Mouse (Mus musculus): Measurements from ENCODE around the gene Vmn1r112. TPM values are rescaled to one million over a fixed set of nuclear protein-coding genes. Genes with fewer than 3 reads are reported as not detected.

The Vmn1r112 gene
- not detected for polyA plus RNA-seq (2017; shearing (Covaris generic))

DNA sequence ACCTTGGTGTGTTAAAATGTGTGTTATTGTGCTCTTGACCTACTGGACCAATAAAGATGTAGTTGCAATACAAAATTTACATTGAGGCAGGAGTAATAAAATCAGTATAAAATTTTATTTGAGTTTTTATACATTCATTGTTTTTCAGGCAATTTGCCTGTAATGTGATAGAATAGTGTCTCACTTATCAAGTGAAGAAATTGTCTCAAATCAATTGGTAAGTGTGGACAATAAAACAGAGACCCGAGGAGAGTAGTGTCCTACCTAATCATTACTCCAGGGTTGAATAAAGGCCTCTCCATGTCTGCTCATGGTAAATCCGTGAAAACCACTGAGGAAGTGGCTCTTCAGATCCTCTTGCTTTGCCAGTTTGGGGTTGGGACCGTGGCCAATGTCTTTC, at the start of gene Vmn1r112:
Vmn1r112 (plus strand) TSS at position 301 of the 400 bp plus-strand sequence.

GRCm38 (mm10) chr7:20730524-20730923, 40.5 kb upstream of the Vmn1r112 start, which contains the start of gene Gm10668:
TSS of gene Gm10668 (minus strand) at chr7:20730624.

GRCm38 (mm10) chr7:20786985-20787384, 16.0 kb downstream of the Vmn1r112 start, which contains the start of gene Vmn1r113:
TSS of gene Vmn1r113 (plus strand) at chr7:20787285.

DNA sequence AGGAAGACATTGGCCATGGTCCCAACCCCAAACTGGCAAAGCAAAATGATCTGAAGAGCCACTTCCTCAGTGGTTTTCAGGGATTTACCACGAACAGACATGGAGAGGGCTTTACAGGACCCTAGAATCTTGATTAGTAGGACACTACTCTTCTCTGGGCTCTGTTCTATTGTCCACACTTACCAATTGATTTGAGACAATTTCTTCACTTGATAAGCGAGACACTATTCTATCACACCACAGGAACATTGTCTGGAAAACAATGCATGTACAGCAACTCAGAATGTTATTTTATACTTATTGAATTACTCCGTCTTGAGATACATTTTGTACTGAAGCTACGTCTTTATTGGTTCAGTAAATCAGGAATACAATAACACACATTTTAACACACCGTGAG, 41.1 kb downstream of the Vmn1r112 start, which contains the start of gene Vmn1r114:
Vmn1r114 (minus strand) TSS at position 101 of the 400 bp plus-strand sequence.

Other genes starting within 250 kb of the Vmn1r112 start
- gene Vmn1r104, start 237.3 kb upstream of the Vmn1r112 start, polyA plus RNA-seq (2017; shearing (Covaris generic)), result 0.73 TPM
- gene Gm5726, start 225.4 kb upstream of the Vmn1r112 start, polyA plus RNA-seq (2017; shearing (Covaris generic)), result not detected
- gene Gm4141, start 194.9 kb upstream of the Vmn1r112 start, polyA plus RNA-seq (2017; shearing (Covaris generic)), result not detected
- 0.24 TPM for gene Gm4513, start 172.2 kb upstream of the Vmn1r112 start, polyA plus RNA-seq (2017; shearing (Covaris generic))
- gene Vmn1r107, start 102.3 kb upstream of the Vmn1r112 start, polyA plus RNA-seq (2017; shearing (Covaris generic)), result not detected
- not detected for gene Vmn1r111, start 68.0 kb upstream of the Vmn1r112 start, polyA plus RNA-seq (2017; shearing (Covaris generic))
- not detected for gene Gm10668, start 40.6 kb upstream of the Vmn1r112 start, polyA plus RNA-seq (2017; shearing (Covaris generic))
- gene Vmn1r113, start 16.1 kb downstream of the Vmn1r112 start, polyA plus RNA-seq (2017; shearing (Covaris generic)), result not detected
- gene Vmn1r114, start 41.0 kb downstream of the Vmn1r112 start, polyA plus RNA-seq (2017; shearing (Covaris generic)), result not detected
- not detected for gene Vmn1r115, start 73.8 kb downstream of the Vmn1r112 start, polyA plus RNA-seq (2017; shearing (Covaris generic))
- not detected for gene Vmn1r116, start 101.1 kb downstream of the Vmn1r112 start, polyA plus RNA-seq (2017; shearing (Covaris generic))
- not detected for gene Vmn1r117, start 112.9 kb downstream of the Vmn1r112 start, polyA plus RNA-seq (2017; shearing (Covaris generic))
- gene Vmn1r118, start 141.2 kb downstream of the Vmn1r112 start, polyA plus RNA-seq (2017; shearing (Covaris generic)), result not detected
- gene Vmn1r119, start 241.3 kb downstream of the Vmn1r112 start, polyA plus RNA-seq (2017; shearing (Covaris generic)), result not detected